Mouse (Mus musculus) forebrain, embryonic 11.5 days (tissue): ENCODE measurements around the gene Chrna1. TPM values are rescaled to one million over a fixed set of nuclear protein-coding genes. Genes with fewer than 3 reads are reported as not detected.
A peak's percentile ranks its signal among the peaks of the same experiment; 100 is the strongest.

Source experiments
- ATAC-seq: fragments of 200-750 bp; cut with Nextera tagmentation; replicated peaks from 2 replicates; pipeline ENCODE4 v1.8.0; 2017; ENCODE audit warnings: moderate TSS enrichment; ENCODE audit not compliant: low FRiP score
- DNase-seq: peaks from one replicate; pipeline ENCODE4 v3.0.0-alpha.2; 2017; ENCODE audit warnings: low spot score
- H3K27ac ChIP-seq: fragments of 300-500 bp; sonication (generic); 2 replicates; pipeline ENCODE4 v1.5.1; 2014; ENCODE audit warnings: low read depth, low read length
- H3K27me3 ChIP-seq: fragments of 300-500 bp; sonication (generic); 2 replicates; pipeline ENCODE4 v1.6.1; 2014; ENCODE audit warnings: mild to moderate bottlenecking, low read length, mixed read lengths; ENCODE audit not compliant: control insufficient read depth, insufficient read depth
- H3K36me3 ChIP-seq: fragments of 300-500 bp; sonication (generic); 2 replicates; pipeline ENCODE4 v1.6.1; 2014; ENCODE audit warnings: mild to moderate bottlenecking, low read length, moderate library complexity, mixed read lengths; ENCODE audit not compliant: control insufficient read depth, insufficient read depth
- H3K4me1 ChIP-seq: fragments of 300-500 bp; sonication (generic); replicated peaks from 2 replicates; pipeline ENCODE4 v1.6.1; 2014; ENCODE audit warnings: low read length, mixed read lengths; ENCODE audit not compliant: control insufficient read depth, insufficient read depth
- H3K4me2 ChIP-seq: fragments of 300-500 bp; sonication (generic); 2 replicates; pipeline ENCODE4 v1.6.1; 2014; ENCODE audit warnings: low read depth, mild to moderate bottlenecking, low read length, moderate library complexity, mixed read lengths; ENCODE audit not compliant: severe bottlenecking
- H3K4me3 ChIP-seq: fragments of 300-500 bp; sonication (generic); 2 replicates; pipeline ENCODE4 v1.5.1; 2014; ENCODE audit warnings: low read depth, low read length
- H3K9ac ChIP-seq: fragments of 300-500 bp; sonication (generic); 2 replicates; pipeline ENCODE4 v1.6.1; 2014; ENCODE audit warnings: low read length
- H3K9me3 ChIP-seq: fragments of 300-500 bp; sonication (generic); 2 replicates; pipeline ENCODE4 v1.6.1; 2016; ENCODE audit warnings: low read length, mixed read lengths; ENCODE audit not compliant: control insufficient read depth
- WGBS: fragments of 180-500 bp; shearing (Covaris S2); extraction: QIAGEN DNeasy Blood & Tissue Kit; methylation state at CpG from one replicate; pipeline ENCODE4 v1.1.7; 2014; 5-methylcytosine and 5-hydroxymethylcytosine counted together
- polyA plus RNA-seq: library from polyadenylated mRNA; unstranded; fragments of >200 nt; fragmentation: Nextera tagmentation; extraction: Ambion mirVana; gene quantifications from 2 replicates; pipeline ENCODE4 v1.2.1, GENCODE M21; 2014

Gene Chrna1
- polyA plus RNA-seq, 1 experiment from 2014 or later: 0.32 TPM

- peak within 1 kb of the TSS; percentile 93 for H3K9ac ChIP-seq
- 2% methylated on average over 65 of the region's 66 CpGs for WGBS
- H3K4me2 ChIP-seq: peak within 1 kb of the TSS; percentile 94
- no peaks in the 10 kb centered on the region for H3K36me3 ChIP-seq
- DNase-seq: peak; percentile 89
- no peaks in the 10 kb centered on the region for H3K9me3 ChIP-seq
- H3K27me3 ChIP-seq: no peaks in the 10 kb centered on the region
- peak within 1 kb of the TSS; percentile 26; the same call in 1 of the 2 replicates for H3K27ac ChIP-seq
- peak within 1 kb of the TSS; percentile 84 for H3K4me3 ChIP-seq
- ATAC-seq: peak; percentile 87
- peaks cover 6% of the 10 kb centered on the region; the same call in 1 of the 2 replicates for H3K4me1 ChIP-seq
Observed at GRCm38 (mm10) chr2:73529356-73530330, 50.5 kb downstream of the Chrna1 start, which contains the start of gene Wipf1. Wipf1 (minus strand) TSS chr2:73529734.

GRCm38 (mm10) chr2:73528516-73529355 is 51.4 kb downstream of the Chrna1 start:
- no peaks in the 10 kb centered on the region for H3K36me3 ChIP-seq
- no peaks in the 10 kb centered on the region for H3K9me3 ChIP-seq
- WGBS: 2% methylated on average over 50 of the region's 59 CpGs
- peak overlapping the region; percentile 94 for H3K4me2 ChIP-seq
- peak; percentile 76 for DNase-seq
- peaks cover 6% of the 10 kb centered on the region; the same call in 1 of the 2 replicates for H3K4me1 ChIP-seq
- peak overlapping the region; percentile 84 for H3K4me3 ChIP-seq
- peak overlapping the region; percentile 93 for H3K9ac ChIP-seq
- ATAC-seq: peak; percentile 80
- H3K27ac ChIP-seq: peak overlapping the region; percentile 26; the same call in 1 of the 2 replicates
- no peaks in the 10 kb centered on the region for H3K27me3 ChIP-seq

DNA sequence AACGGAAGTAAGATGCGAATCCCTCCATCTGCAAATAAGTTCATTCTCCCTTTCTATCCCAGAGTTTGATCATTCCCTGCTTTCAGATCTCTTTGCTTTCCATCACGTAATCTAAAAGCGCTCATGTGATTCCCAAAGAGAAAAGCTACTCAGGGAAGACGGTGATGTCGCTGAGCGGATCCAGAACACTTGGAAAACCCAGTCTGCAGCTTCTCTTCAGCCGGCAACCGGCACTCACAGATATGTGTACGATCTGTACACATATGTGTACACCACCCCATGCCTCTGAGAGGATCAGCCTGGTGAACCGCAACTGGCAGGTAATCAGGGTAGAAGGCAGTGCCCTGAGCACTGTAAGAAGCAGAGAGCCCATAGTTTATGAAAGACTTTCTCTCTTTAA is 52.2 kb downstream of the Chrna1 start:
- Histone ChIP-seq H3K4me3 (peak overlapping the region; percentile 84; the same call in 1 of the 2 replicates), H3K36me3 (no peaks in the 10 kb centered on the region), H3K27ac (no peak overlapping the region), H3K4me2 (peak overlapping the region; percentile 94), H3K4me1 (peaks cover 6% of the 10 kb centered on the region; the same call in 1 of the 2 replicates), H3K9me3 (no peaks in the 10 kb centered on the region), H3K9ac (no peak overlapping the region; the same call in 1 of the 2 replicates), H3K27me3 (no peaks in the 10 kb centered on the region)
- DNase-seq (no peak), ATAC-seq (no peak)
- WGBS: 90% methylated on average over 11 of the region's 11 CpGs

GRCm38 (mm10) chr2:73526691-73527090 is 53.4 kb downstream of the Chrna1 start:
- Histone ChIP-seq H3K4me3 (no peak overlapping the region), H3K9me3 (no peaks in the 10 kb centered on the region), H3K9ac (no peak overlapping the region), H3K4me2 (no peak overlapping the region), H3K36me3 (no peaks in the 10 kb centered on the region), H3K4me1 (peaks cover 9% of the 10 kb centered on the region; the same call in 1 of the 2 replicates), H3K27ac (no peak overlapping the region), H3K27me3 (no peaks in the 10 kb centered on the region)
- DNase-seq: no peak
- ATAC-seq: no peak
- WGBS: 81% methylated on average over 9 of the region's 9 CpGs

DNA sequence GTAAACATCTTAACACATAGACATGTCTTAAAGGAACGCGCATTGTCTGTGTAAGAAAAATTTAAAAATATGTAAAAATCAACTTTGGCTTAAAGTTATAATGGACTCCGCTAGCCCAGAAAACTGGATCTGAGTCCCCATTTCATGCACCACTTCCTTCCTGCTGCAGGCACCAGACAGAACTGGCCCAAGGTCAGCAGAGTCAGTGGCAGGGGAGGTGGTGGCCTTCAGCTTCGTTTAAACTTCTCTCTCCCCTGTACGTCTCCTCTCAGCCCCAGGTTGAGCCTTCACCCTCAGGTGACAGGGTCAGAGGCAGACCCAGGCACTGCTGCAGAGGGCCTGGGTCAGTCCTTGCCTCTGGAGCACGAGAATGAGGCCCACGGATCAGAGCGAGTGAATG is 57.2 kb downstream of the Chrna1 start:
- WGBS: 76% methylated on average over 8 of the region's 8 CpGs
- H3K27ac ChIP-seq: no peak overlapping the region
- no peak overlapping the region for H3K9ac ChIP-seq
- DNase-seq (no peak), ATAC-seq (no peak)
- H3K9me3 ChIP-seq: no peaks in the 10 kb centered on the region
- no peaks in the 10 kb centered on the region for H3K27me3 ChIP-seq
- H3K4me3 ChIP-seq: no peak overlapping the region
- no peak overlapping the region for H3K4me2 ChIP-seq
- H3K36me3 ChIP-seq: no peaks in the 10 kb centered on the region
- H3K4me1 ChIP-seq: peaks cover 5% of the 10 kb centered on the region; the same call in 1 of the 2 replicates

GRCm38 (mm10) chr2:73522336-73522735 is 57.8 kb downstream of the Chrna1 start:
- H3K27me3 ChIP-seq: no peaks in the 10 kb centered on the region
- no peaks in the 10 kb centered on the region for H3K36me3 ChIP-seq
- H3K27ac ChIP-seq: no peak overlapping the region
- no peak overlapping the region for H3K4me2 ChIP-seq
- DNase-seq: no peak
- H3K4me3 ChIP-seq: no peak overlapping the region
- no peaks in the 10 kb centered on the region for H3K9me3 ChIP-seq
- WGBS: 63% methylated on average over 6 of the region's 6 CpGs
- ATAC-seq: no peak
- H3K9ac ChIP-seq: no peak overlapping the region
- 0 out of 2 replicates have a peak, but pooled peaks cover 3% of the 10 kb centered on the region for H3K4me1 ChIP-seq

DNA sequence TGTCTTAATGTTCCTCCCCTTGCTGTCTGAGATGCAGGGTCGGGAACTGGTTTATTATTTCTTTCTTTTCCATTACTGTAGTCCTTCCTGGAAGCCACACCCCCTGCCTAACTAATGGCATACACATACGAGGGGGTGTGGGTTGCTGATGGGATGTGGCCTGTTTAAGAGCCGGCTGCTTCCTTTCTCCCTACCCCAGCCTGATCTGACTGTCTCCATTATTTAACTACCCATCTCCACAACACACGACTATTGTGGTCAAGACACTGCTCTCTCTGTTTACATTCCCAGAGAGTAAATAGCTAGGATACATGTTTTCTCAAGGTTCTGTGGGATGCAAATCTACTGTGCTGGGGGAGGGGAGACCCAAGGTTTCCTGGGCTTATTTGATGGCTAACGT is 58.4 kb downstream of the Chrna1 start:
- no peaks in the 10 kb centered on the region for H3K27me3 ChIP-seq
- ATAC-seq (no peak), DNase-seq (no peak)
- H3K36me3 ChIP-seq: no peaks in the 10 kb centered on the region
- H3K27ac ChIP-seq: no peak overlapping the region
- 0 out of 2 replicates have a peak, but pooled peaks cover 3% of the 10 kb centered on the region for H3K4me1 ChIP-seq
- WGBS: 45% methylated on average over 5 of the region's 5 CpGs
- H3K9me3 ChIP-seq: no peaks in the 10 kb centered on the region
- H3K4me2 ChIP-seq: no peak overlapping the region
- H3K4me3 ChIP-seq: no peak overlapping the region
- H3K9ac ChIP-seq: no peak overlapping the region

DNA sequence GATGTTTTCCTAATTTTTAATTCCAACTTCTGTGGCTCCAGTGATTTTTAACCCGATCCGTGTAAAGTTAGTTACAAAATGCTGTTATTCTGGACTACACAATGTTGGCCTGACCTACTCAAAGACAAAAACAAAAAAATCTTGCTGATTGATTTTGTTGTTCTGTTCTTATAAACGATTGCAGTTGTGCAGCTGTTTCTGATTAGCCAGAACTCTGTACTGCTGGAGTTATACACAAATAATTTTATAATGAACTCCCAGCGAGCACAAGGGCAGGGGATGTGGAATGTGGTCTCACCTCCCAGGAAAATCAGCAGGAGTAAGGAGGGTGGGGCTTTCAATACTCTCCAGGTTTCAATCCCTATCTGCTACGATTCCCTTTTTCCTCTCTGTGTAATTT is 61.2 kb downstream of the Chrna1 start:
- Histone ChIP-seq H3K9ac (no peak overlapping the region), H3K9me3 (no peaks in the 10 kb centered on the region), H3K4me1 (0 out of 2 replicates have a peak, but pooled peaks cover 3% of the 10 kb centered on the region), H3K4me3 (no peak overlapping the region), H3K27ac (no peak overlapping the region), H3K4me2 (no peak overlapping the region), H3K27me3 (no peaks in the 10 kb centered on the region), H3K36me3 (no peaks in the 10 kb centered on the region)
- 77% methylated on average over 5 of the region's 5 CpGs for WGBS
- ATAC-seq: no peak
- no peak for DNase-seq
